ENCODE assay signal across 20 mouse cellular contexts in genomic region chr17:44588470-44588869, GRCm38 (mm10).
DNase-seq lines count a peak whose midpoint lies in the region; ATAC-seq and TF ChIP-seq lines count a peak whose summit lies in the region.
"Had no signal": no experiment of that assay in that cellular context is flagged by ENCODE, and none has a peak within 500 bp of the region (broad histone marks: within the 10 kb centered on the region; RNA-seq: fewer than 3 reads in every experiment).

No protein-coding gene starts in this region.

- H3K9ac ChIP-seq in forebrain, embryonic 15.5 days (replicated peaks) = no peak overlapping the region
- no peak overlapping the region for H3K9ac ChIP-seq in forebrain, postnatal 0 days
- no peak overlapping the region for H3K9ac ChIP-seq in kidney, embryonic 15.5 days
- no peak overlapping the region for H3K9ac ChIP-seq in embryonic facial prominence, embryonic 13.5 days
- H3K9ac ChIP-seq in embryonic facial prominence, embryonic 14.5 days (ENCODE audit: low read depth, low read length) = no peak overlapping the region
- H3K9ac ChIP-seq: heart, embryonic 13.5 days; hindbrain, embryonic 12.5 days had no signal

- H3K4me1 ChIP-seq in forebrain, embryonic 15.5 days = no peaks in the 10 kb centered on the region
- H3K4me1 ChIP-seq in forebrain, postnatal 0 days (ENCODE audit: insufficient read depth) = no peaks in the 10 kb centered on the region
- peaks cover 20% of the 10 kb centered on the region; the same call in 1 of the 2 replicates for H3K4me1 ChIP-seq in kidney, embryonic 15.5 days
- peaks cover 21% of the 10 kb centered on the region for H3K4me1 ChIP-seq in embryonic facial prominence, embryonic 13.5 days
- H3K4me1 ChIP-seq in embryonic facial prominence, embryonic 14.5 days (ENCODE audit: control insufficient read depth, insufficient read depth, low read length) = 0 out of 2 replicates have a peak, but pooled peaks cover 10% of the 10 kb centered on the region
- no peaks in the 10 kb centered on the region for H3K4me1 ChIP-seq in cerebellum, adult 2 months (ENCODE audit: control insufficient read depth, insufficient read depth, low read length)
- H3K4me1 ChIP-seq: heart, embryonic 13.5 days had no signal

- H3K4me2 ChIP-seq in forebrain, embryonic 15.5 days (replicated peaks) = no peak overlapping the region
- H3K4me2 ChIP-seq in forebrain, postnatal 0 days (ENCODE audit: low read depth) = no peak overlapping the region
- no peak overlapping the region for H3K4me2 ChIP-seq in kidney, embryonic 15.5 days
- no peak overlapping the region for H3K4me2 ChIP-seq in embryonic facial prominence, embryonic 13.5 days
- no peak overlapping the region for H3K4me2 ChIP-seq in embryonic facial prominence, embryonic 14.5 days (ENCODE audit: low read depth, low read length)
- H3K4me2 ChIP-seq: heart, embryonic 13.5 days; hindbrain, embryonic 12.5 days had no signal

- no peaks in the 10 kb centered on the region for H3K27me3 ChIP-seq in forebrain, embryonic 15.5 days
- no peaks in the 10 kb centered on the region for H3K27me3 ChIP-seq in forebrain, postnatal 0 days (ENCODE audit: insufficient read depth, low read length)
- H3K27me3 ChIP-seq in kidney, embryonic 15.5 days = no peaks in the 10 kb centered on the region
- H3K27me3 ChIP-seq in embryonic facial prominence, embryonic 13.5 days = no peaks in the 10 kb centered on the region
- H3K27me3 ChIP-seq in embryonic facial prominence, embryonic 14.5 days (replicated peaks; ENCODE audit: control insufficient read depth, insufficient read depth, low read length) = no peaks in the 10 kb centered on the region
- H3K27me3 ChIP-seq in cerebellum, adult 2 months (ENCODE audit: control insufficient read depth, insufficient read depth, low read length) = no peaks in the 10 kb centered on the region
- H3K27me3 ChIP-seq: hindbrain, embryonic 12.5 days had no signal

- WGBS in forebrain, embryonic 15.5 days = 57% methylated on average over 3 of the region's 3 CpGs
- 59% methylated on average over 3 of the region's 3 CpGs for WGBS in forebrain, postnatal 0 days
- 32% methylated on average over 3 of the region's 3 CpGs for WGBS in kidney, embryonic 15.5 days
- WGBS in embryonic facial prominence, embryonic 13.5 days = 43% methylated on average over 3 of the region's 3 CpGs
- 53% methylated on average over 3 of the region's 3 CpGs for WGBS in embryonic facial prominence, embryonic 14.5 days
- WGBS in cerebellum, adult 2 months = 71% methylated on average over 3 of the region's 3 CpGs

- no peak overlapping the region for H3K27ac ChIP-seq in forebrain, embryonic 15.5 days (replicated peaks)
- no peak overlapping the region for H3K27ac ChIP-seq in forebrain, postnatal 0 days (ENCODE audit: low read depth, low read length)
- H3K27ac ChIP-seq in kidney, embryonic 15.5 days = peak overlapping the region; percentile 28; the same call in 1 of the 2 replicates
- peak overlapping the region; percentile 17; the same call in 1 of the 2 replicates for H3K27ac ChIP-seq in embryonic facial prominence, embryonic 13.5 days
- 0 out of 2 replicates have a peak overlapping the region, but pooled peaks have one; percentile 8 for H3K27ac ChIP-seq in embryonic facial prominence, embryonic 14.5 days (replicated peaks; ENCODE audit: low read depth, low read length)
- H3K27ac ChIP-seq in cerebellum, adult 2 months (ENCODE audit: insufficient read depth, low read length) = no peak overlapping the region
- H3K27ac ChIP-seq: forebrain, embryonic 10.5 days; heart, embryonic 13.5 days; hindbrain, embryonic 12.5 days had no signal

- H3K36me3 ChIP-seq in forebrain, embryonic 15.5 days = no peaks in the 10 kb centered on the region
- H3K36me3 ChIP-seq in forebrain, postnatal 0 days (ENCODE audit: insufficient read depth) = no peaks in the 10 kb centered on the region
- H3K36me3 ChIP-seq in kidney, embryonic 15.5 days = no peaks in the 10 kb centered on the region
- H3K36me3 ChIP-seq in embryonic facial prominence, embryonic 13.5 days = no peaks in the 10 kb centered on the region
- H3K36me3 ChIP-seq in embryonic facial prominence, embryonic 14.5 days (ENCODE audit: control insufficient read depth, insufficient read depth, low read length) = no peaks in the 10 kb centered on the region
- H3K36me3 ChIP-seq: forebrain, embryonic 10.5 days; heart, embryonic 13.5 days; hindbrain, embryonic 12.5 days had no signal

- no peaks in the 10 kb centered on the region for H3K9me3 ChIP-seq in forebrain, embryonic 15.5 days
- no peaks in the 10 kb centered on the region for H3K9me3 ChIP-seq in forebrain, postnatal 0 days (ENCODE audit: low read length)
- H3K9me3 ChIP-seq in kidney, embryonic 15.5 days (replicated peaks) = no peaks in the 10 kb centered on the region
- no peaks in the 10 kb centered on the region for H3K9me3 ChIP-seq in embryonic facial prominence, embryonic 13.5 days
- H3K9me3 ChIP-seq in embryonic facial prominence, embryonic 14.5 days (ENCODE audit: control insufficient read depth, low read length) = no peaks in the 10 kb centered on the region
- H3K9me3 ChIP-seq: forebrain, embryonic 10.5 days; heart, embryonic 13.5 days; hindbrain, embryonic 12.5 days had no signal

- no peak for DNase-seq in forebrain, postnatal 0 days
- no peak for DNase-seq in kidney, postnatal 25 days
- no peak for DNase-seq in embryonic facial prominence, embryonic 14.5 days (ENCODE audit: low spot score)
- no peak for DNase-seq in cerebellum, adult 2 months
- DNase-seq in gastrocnemius, adult 18-20 months (ENCODE audit: low spot score) = no peak
- DNase-seq: adrenal gland, adult 2 months; adrenal gland, postnatal 25 days; cerebellum, adult 18-20 months; cerebellum, postnatal 14 days; gastrocnemius, postnatal 36 days; heart, postnatal 4 days had no signal

- TF ChIP-seq POLR2A in cerebellum, adult 2 months (IDR thresholded peaks at IDR 0.05; ENCODE audit: borderline replicate concordance, insufficient read depth, low read length) = no peak

- no peak overlapping the region for H3K4me3 ChIP-seq in forebrain, embryonic 15.5 days
- H3K4me3 ChIP-seq in forebrain, postnatal 0 days (ENCODE audit: low read depth, low read length) = no peak overlapping the region
- H3K4me3 ChIP-seq in kidney, embryonic 15.5 days (replicated peaks) = no peak overlapping the region
- H3K4me3 ChIP-seq in embryonic facial prominence, embryonic 13.5 days = no peak overlapping the region
- no peak overlapping the region for H3K4me3 ChIP-seq in embryonic facial prominence, embryonic 14.5 days (ENCODE audit: low read depth, low read length)
- H3K4me3 ChIP-seq in cerebellum, adult 2 months (replicated peaks; ENCODE audit: insufficient read depth, low read depth, low read length) = no peak overlapping the region
- H3K4me3 ChIP-seq: erythroblast, embryonic 14.5 days; forebrain, embryonic 10.5 days; heart, embryonic 13.5 days; hindbrain, embryonic 12.5 days had no signal

- 0 out of 2 replicates have a peak, but pooled peaks have one; percentile 8 for ATAC-seq in forebrain, embryonic 15.5 days (replicated peaks)
- no peak for ATAC-seq in forebrain, postnatal 0 days
- peak; percentile 82 for ATAC-seq in kidney, embryonic 15.5 days (replicated peaks; ENCODE audit: low FRiP score)
- ATAC-seq in embryonic facial prominence, embryonic 13.5 days (ENCODE audit: insufficient number of reproducible peaks, insufficient read depth, low FRiP score, low TSS enrichment, low read depth) = no peak
- ATAC-seq in embryonic facial prominence, embryonic 14.5 days (ENCODE audit: low read depth) = no peak
- ATAC-seq: hindbrain, embryonic 16.5 days; inflammation-experienced regulatory T-cells, adult 6 months had no signal

- no peak for TF ChIP-seq CTCF in forebrain, postnatal 0 days (IDR thresholded peaks at IDR 0.05; ENCODE audit: low read depth)
- no peak for TF ChIP-seq CTCF in cerebellum, adult 2 months (IDR thresholded peaks at IDR 0.05; ENCODE audit: borderline replicate concordance, insufficient read depth, low read depth, low read length)

Comparison
In these comparisons a context has a peak if more than half of its experiments do, and no peak if none do; other contexts are left out.
1. ATAC-seq: peak in forebrain, embryonic 15.5 days (single experiment) and kidney, embryonic 15.5 days (single experiment); none in forebrain, postnatal 0 days (single experiment), embryonic facial prominence, embryonic 13.5 days (single experiment) and embryonic facial prominence, embryonic 14.5 days (single experiment).
2. H3K27ac ChIP-seq: peak in kidney, embryonic 15.5 days (single experiment), embryonic facial prominence, embryonic 13.5 days (single experiment) and embryonic facial prominence, embryonic 14.5 days (single experiment); none in forebrain, embryonic 15.5 days (single experiment), forebrain, postnatal 0 days (single experiment) and cerebellum, adult 2 months (single experiment).